Mouse (Mus musculus) kidney, adult 2 months (tissue): ENCODE results near the gene Sbk2.

ENCODE experiments used
- CTCF ChIP-seq: fragments of 200-500 bp; conservative IDR thresholded peaks from 2 replicates; pipeline ENCODE4 v1.5.1; 2011; ENCODE audit warnings: low read depth, mild to moderate bottlenecking, control low read depth, low read length, moderate library complexity, mixed read lengths; ENCODE audit not compliant: insufficient read depth, insufficient read length
- POLR2A ChIP-seq: fragments of 200-500 bp; IDR thresholded peaks from one replicate; pipeline ENCODE4 v1.6.1; 2011; ENCODE audit warnings: low read depth, low read length, control low read depth

DNA sequence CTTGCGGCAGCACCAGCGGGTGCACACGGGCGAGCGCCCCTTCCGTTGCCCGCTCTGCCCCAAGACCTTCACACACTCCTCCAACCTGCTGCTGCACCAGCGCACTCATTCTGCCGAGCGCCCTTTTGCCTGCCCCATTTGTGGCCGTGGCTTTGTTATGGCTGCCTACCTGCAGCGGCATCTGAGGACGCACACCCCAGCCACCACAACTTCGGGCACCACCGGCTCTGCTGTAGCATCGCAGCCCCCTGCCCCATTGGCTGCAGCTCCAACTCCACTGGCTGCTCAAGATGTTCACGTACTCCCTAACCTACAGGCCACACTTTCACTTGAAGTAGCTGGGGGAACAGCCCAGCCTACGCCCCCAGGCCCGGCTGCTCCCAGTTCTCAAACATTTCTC is 43.7 kb downstream of the Sbk2 start:
- TF ChIP-seq CTCF (no peak), POLR2A (no peak)
